Mouse (Mus musculus) adrenal gland, postnatal 14 days (tissue): ENCODE results near the gene Tpx2. TPM values are rescaled to one million over a fixed set of nuclear protein-coding genes. Genes with fewer than 3 reads are reported as not detected.

Source experiments
- DNase-seq: peaks from one replicate; pipeline ENCODE4 v3.0.0; 2021; ENCODE audit warnings: mixed read lengths
- microRNA-seq, 2 experiments: library from miRNA; unstranded; fragments of <30 nt; microRNA quantifications; one replicate each; pipeline ENCODE4 v1.2.0; 2021
- total RNA-seq: library from RNA; stranded (reverse); gene quantifications from 2 replicates; pipeline ENCODE4 v1.2.3, GENCODE M21; 2021

Gene Tpx2
- total RNA-seq, 1 experiment from 2014 or later: 20.3 TPM

GRCm38 (mm10) chr2:152944013-152944412 lies 96.2 kb downstream of the Tpx2 start:
- no peak for DNase-seq

Small RNAs within 50 kb of the gene (microRNA-seq; reads per million reads assigned to microRNA genes)
- 0 to 0.38 reads per million in 2 experiments for gene Mir5622

Other genes starting within 250 kb of the Tpx2 start
- not detected in 2 replicates for gene Defb45, start 248.6 kb upstream of the Tpx2 start, total RNA-seq
- gene Defb36, start 243.6 kb upstream of the Tpx2 start, total RNA-seq: not detected in 2 replicates
- 1.6 TPM in 1 of 2 replicates, not detected in the other for gene Defb25, start 224.9 kb upstream of the Tpx2 start, total RNA-seq
- gene Rem1, start 221.0 kb upstream of the Tpx2 start, total RNA-seq: 8.3 and 9.8 TPM in 2 replicates
- 123 and 139 TPM in 2 replicates for gene H13, start 178.5 kb upstream of the Tpx2 start, total RNA-seq
- 26.6 and 28.0 TPM in 2 replicates for gene Mcts2, start 160.9 kb upstream of the Tpx2 start, total RNA-seq
- 136 and 138 TPM in 2 replicates for gene Id1, start 111.7 kb upstream of the Tpx2 start, total RNA-seq
- 6.3 and 7.7 TPM in 2 replicates for gene Cox4i2, start 93.8 kb upstream of the Tpx2 start, total RNA-seq
- gene Bcl2l1, start 16.2 kb upstream of the Tpx2 start, total RNA-seq: 64.3 and 72.4 TPM in 2 replicates
- gene Mylk2, start 63.4 kb downstream of the Tpx2 start, total RNA-seq: not detected in 2 replicates
- 3.6 and 6.1 TPM in 2 replicates for gene Foxs1, start 85.2 kb downstream of the Tpx2 start, total RNA-seq
- gene Dusp15, start 103.7 kb downstream of the Tpx2 start, total RNA-seq: 2.8 and 4.4 TPM in 2 replicates
- 0.48 and 1.1 TPM in 2 replicates for gene Ttll9, start 114.5 kb downstream of the Tpx2 start, total RNA-seq
- gene Pdrg1, start 167.5 kb downstream of the Tpx2 start, total RNA-seq: 112 and 124 TPM in 2 replicates
- gene Xkr7, start 183.9 kb downstream of the Tpx2 start, total RNA-seq: 0.93 and 1.3 TPM in 2 replicates
- 15.3 and 21.3 TPM in 2 replicates for gene Ccm2l, start 218.0 kb downstream of the Tpx2 start, total RNA-seq